Mouse (Mus musculus) heart, postnatal 0 days (tissue): ENCODE results near the gene Igfbp6.

Source experiments
- CTCF ChIP-seq: IDR thresholded peaks from 2 replicates; pipeline ENCODE4 v1.5.1; 2016; ENCODE audit warnings: antibody characterized with exemption, control low read depth, low read depth
- EP300 ChIP-seq: IDR thresholded peaks from 2 replicates; pipeline ENCODE4 v1.6.1; 2016; ENCODE audit warnings: antibody characterized with exemption, low read depth

DNA sequence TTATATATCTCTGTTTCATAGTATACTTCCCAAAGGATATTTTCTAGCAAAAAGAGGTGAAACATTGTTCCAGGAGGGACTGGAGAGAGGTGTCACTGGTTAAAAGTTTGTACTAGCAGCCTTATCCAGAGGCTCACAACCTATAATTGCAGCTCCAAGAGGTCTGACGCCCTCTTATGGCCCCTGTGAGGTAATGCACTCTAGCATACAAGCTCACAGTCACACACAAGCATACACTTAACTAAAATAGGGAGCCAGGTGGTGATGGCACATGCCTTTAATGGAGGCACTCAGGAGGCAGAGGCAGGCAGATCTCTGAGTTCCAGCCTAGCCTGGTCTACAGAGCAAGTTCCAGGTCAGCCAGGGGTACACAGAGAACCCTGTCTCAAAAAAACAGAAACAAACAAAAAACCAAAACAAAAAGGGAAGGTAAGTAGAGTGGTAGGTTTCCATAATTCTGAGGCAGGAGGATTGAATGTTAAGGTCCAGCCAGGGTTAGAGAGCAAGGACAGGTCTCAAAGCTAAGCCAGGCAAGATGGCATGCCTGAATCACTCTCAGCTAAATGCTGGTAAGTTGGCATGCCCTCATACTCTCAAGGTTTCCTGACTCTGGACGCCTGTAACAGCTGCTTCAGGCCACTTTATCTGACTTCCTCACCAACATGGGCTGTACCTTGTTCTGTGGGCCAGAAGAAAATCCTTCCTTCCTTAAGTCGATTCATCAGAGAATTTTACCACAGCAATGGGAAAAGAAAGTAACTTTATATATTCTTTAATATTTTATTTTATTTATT is 19.9 kb downstream of the Igfbp6 start:
- TF ChIP-seq CTCF: no peak
- TF ChIP-seq EP300: no peak
